Mouse (Mus musculus): ENCODE data around the gene Gm12184.
"Not testable (repeated sequence)": the region's sequence is repeated elsewhere in the genome, so short reads cannot be mapped to it uniquely, and the experiment has no call there.

The Gm12184 gene

GRCm38 (mm10) chr11:48846881-48847280 is 20.4 kb upstream of the Gm12184 start:
- no peak for DNase-seq (ENCODE audit: low read depth, low spot score)

- DNase-seq (ENCODE audit: low read depth, low spot score), result not testable (repeated sequence)
Observed at GRCm38 (mm10) chr11:48846362-48846761, 19.9 kb upstream of the Gm12184 start.

GRCm38 (mm10) chr11:48845244-48845815 is 18.9 kb upstream of the Gm12184 start:
- DNase-seq (ENCODE audit: low read depth, low spot score), result no peak

GRCm38 (mm10) chr11:48844309-48844708 is 17.9 kb upstream of the Gm12184 start:
- no peak for DNase-seq (ENCODE audit: low read depth, low spot score)

GRCm38 (mm10) chr11:48843202-48843601 is 16.7 kb upstream of the Gm12184 start:
- no peak for DNase-seq (ENCODE audit: low read depth, low spot score)

- DNase-seq (ENCODE audit: low read depth, low spot score), result no peak
Observed at GRCm38 (mm10) chr11:48842378-48842792, 15.9 kb upstream of the Gm12184 start.

GRCm38 (mm10) chr11:48841213-48841612 is 14.8 kb upstream of the Gm12184 start:
- DNase-seq (ENCODE audit: low read depth, low spot score), result no peak

- DNase-seq (ENCODE audit: low read depth, low spot score), result no peak
Observed at GRCm38 (mm10) chr11:48840805-48841204, 14.3 kb upstream of the Gm12184 start.

- DNase-seq (ENCODE audit: low read depth, low spot score), result no peak
Observed at GRCm38 (mm10) chr11:48838879-48839680, 12.6 kb upstream of the Gm12184 start.

GRCm38 (mm10) chr11:48838181-48838797 is 11.8 kb upstream of the Gm12184 start:
- DNase-seq (ENCODE audit: low read depth, low spot score), result no peak

GRCm38 (mm10) chr11:48837310-48838180 is 11.1 kb upstream of the Gm12184 start:
- DNase-seq (ENCODE audit: low read depth, low spot score), result no peak

GRCm38 (mm10) chr11:48836990-48837309 is 10.5 kb upstream of the Gm12184 start:
- no peak for DNase-seq (ENCODE audit: low read depth, low spot score)

GRCm38 (mm10) chr11:48835923-48836322 is 9.5 kb upstream of the Gm12184 start:
- DNase-seq (ENCODE audit: low read depth, low spot score), result no peak

- peak; percentile 85 for DNase-seq (ENCODE audit: low read depth, low spot score)
Observed at GRCm38 (mm10) chr11:48833731-48834639, 7.5 kb upstream of the Gm12184 start.

- DNase-seq (ENCODE audit: low read depth, low spot score), result no peak
Observed at GRCm38 (mm10) chr11:48833078-48833730, 6.7 kb upstream of the Gm12184 start.

- no peak for DNase-seq (ENCODE audit: low read depth, low spot score)
Observed at GRCm38 (mm10) chr11:48831273-48831672, 4.8 kb upstream of the Gm12184 start.

- no peak for DNase-seq (ENCODE audit: low read depth, low spot score)
Observed at GRCm38 (mm10) chr11:48830279-48830678, 3.8 kb upstream of the Gm12184 start.

- DNase-seq (ENCODE audit: low read depth, low spot score), result no peak
Observed at GRCm38 (mm10) chr11:48827926-48828325, 1.5 kb upstream of the Gm12184 start.

- DNase-seq (ENCODE audit: low read depth, low spot score), result no peak
Observed at GRCm38 (mm10) chr11:48826752-48827096, 269 bp upstream of the Gm12184 start.

- DNase-seq (ENCODE audit: low read depth, low spot score), result no peak
Observed at GRCm38 (mm10) chr11:48824311-48824830, 2.1 kb downstream of the Gm12184 start.

All from retina, postnatal 7 days (tissue).